Mouse (Mus musculus): Measurements from ENCODE around the gene Slc35f2.

- TF ChIP-seq POLR2A (IDR thresholded peaks at IDR 0.05; ENCODE audit: control insufficient read depth in 1 of 2, insufficient read depth in 1 of 2, low read depth in 1 of 2, low read length in 2 of 2, poor library complexity in 1 of 2) (no peak), TBP (IDR thresholded peaks at IDR 0.05; ENCODE audit: low read depth, low read length) (no peak), CTCF (IDR thresholded peaks at IDR 0.05 in 2 of 3, conservative IDR thresholded peaks at IDR 0.05 in 1 of 3; ENCODE audit: control insufficient read depth in 1 of 3, insufficient read depth in 1 of 3, low read depth in 2 of 3, low read length in 3 of 3, poor library complexity in 1 of 3, severe bottlenecking in 1 of 3) (no peak), EP300 (IDR thresholded peaks at IDR 0.05; ENCODE audit: low read depth in 1 of 2, low read length in 2 of 2) (no peak), ZNF384 (IDR thresholded peaks at IDR 0.05; ENCODE audit: low read depth, low read length) (no peak), E2F4 (IDR thresholded peaks at IDR 0.05; ENCODE audit: borderline replicate concordance, low read depth, low read length) (no peak)
Observed at GRCm38 (mm10) chr9:53852158-53852557, 80.8 kb downstream of the Slc35f2 start.
